Mouse (Mus musculus): ENCODE results near the gene Jak1.

Gene Jak1

GRCm38 (mm10) chr4:101146891-101147655, 118.0 kb downstream of the Jak1 start:
- no peak for DNase-seq (ENCODE audit: low spot score)

- peak; percentile 77 for DNase-seq (ENCODE audit: low spot score)
Measured at GRCm38 (mm10) chr4:101146047-101146745, 118.9 kb downstream of the Jak1 start.

GRCm38 (mm10) chr4:101144790-101145189, 120.3 kb downstream of the Jak1 start:
- no peak for DNase-seq (ENCODE audit: low spot score)

GRCm38 (mm10) chr4:101144361-101144760, 120.7 kb downstream of the Jak1 start:
- no peak for DNase-seq (ENCODE audit: low spot score)

GRCm38 (mm10) chr4:101143901-101144300, 121.2 kb downstream of the Jak1 start:
- no peak for DNase-seq (ENCODE audit: low spot score)

GRCm38 (mm10) chr4:101141768-101142167, 123.3 kb downstream of the Jak1 start:
- no peak for DNase-seq (ENCODE audit: low spot score)

- DNase-seq (ENCODE audit: low spot score) = no peak
Measured at GRCm38 (mm10) chr4:101137975-101138374, 127.1 kb downstream of the Jak1 start.

- DNase-seq (ENCODE audit: low spot score) = no peak
Measured at GRCm38 (mm10) chr4:101135909-101136308, 129.2 kb downstream of the Jak1 start.

- DNase-seq (ENCODE audit: low spot score) = no peak
Measured at GRCm38 (mm10) chr4:101135013-101135412, 130.1 kb downstream of the Jak1 start.

GRCm38 (mm10) chr4:101121002-101121401, 144.1 kb downstream of the Jak1 start:
- DNase-seq (ENCODE audit: low spot score) = no peak

GRCm38 (mm10) chr4:101107122-101107521, 158.0 kb downstream of the Jak1 start:
- no peak for DNase-seq (ENCODE audit: low spot score)
